Mouse (Mus musculus): ENCODE results near the gene Cep55.

DNA sequence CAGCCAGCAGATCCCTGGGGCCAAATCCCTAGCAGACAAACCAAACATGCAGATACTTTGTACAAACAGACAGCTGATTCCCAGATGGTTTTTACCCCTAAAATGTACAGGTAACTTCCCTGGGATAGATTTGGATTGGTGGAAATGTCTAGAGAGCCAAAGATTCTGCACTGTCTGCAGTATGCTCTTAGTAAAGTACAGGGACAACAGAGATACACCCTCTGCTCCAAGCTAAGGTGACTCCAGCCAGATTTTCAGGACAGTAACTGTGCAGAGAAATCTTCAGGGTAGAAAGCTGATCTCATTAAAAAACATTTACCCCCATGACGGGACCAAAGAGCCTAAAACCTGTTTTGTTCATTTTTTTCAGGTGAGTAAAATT lies 38.9 kb upstream of the Cep55 start:
- TF ChIP-seq CTCF (IDR thresholded peaks at IDR 0.05; ENCODE audit: low read depth, low read length) (no peak), EP300 (IDR thresholded peaks at IDR 0.05; ENCODE audit: insufficient read depth, low read depth, low read length) (no peak), POLR2A (IDR thresholded peaks at IDR 0.05; ENCODE audit: insufficient read depth, low read length) (no peak)
